ENCODE assay signal across 9 mouse cellular contexts in genomic region chr6:104028439-104029091, GRCm38 (mm10).
A peak's percentile ranks its signal among the peaks of the same experiment; 100 is the strongest.
DNase-seq lines count a peak whose midpoint lies in the region; ATAC-seq and TF ChIP-seq lines count a peak whose summit lies in the region.
"Had no signal": no experiment of that assay in that cellular context is flagged by ENCODE, and none has a peak within 500 bp of the region (broad histone marks: within the 10 kb centered on the region; RNA-seq: fewer than 3 reads in every experiment).

No protein-coding gene starts in this region.

- no peaks in the 10 kb centered on the region for H3K36me3 ChIP-seq in intestine, postnatal 0 days (ENCODE audit: control insufficient read depth, insufficient read depth)
- H3K36me3 ChIP-seq in intestine, embryonic 16.5 days (ENCODE audit: control insufficient read depth, insufficient read depth, low read length) = no peaks in the 10 kb centered on the region
- no peaks in the 10 kb centered on the region for H3K36me3 ChIP-seq in forebrain, embryonic 14.5 days (ENCODE audit: control insufficient read depth, insufficient read depth, low read length)
- no peaks in the 10 kb centered on the region for H3K36me3 ChIP-seq in kidney, embryonic 14.5 days (ENCODE audit: control insufficient read depth, insufficient read depth, low read length)
- no peaks in the 10 kb centered on the region for H3K36me3 ChIP-seq in limb, embryonic 10.5 days
- H3K36me3 ChIP-seq: embryonic facial prominence, embryonic 12.5 days had no signal

- WGBS in intestine, postnatal 0 days = 9% methylated on average over 9 of the region's 9 CpGs
- WGBS in intestine, embryonic 16.5 days = 8% methylated on average over 9 of the region's 9 CpGs
- WGBS in forebrain, embryonic 14.5 days = 7% methylated on average over 9 of the region's 9 CpGs
- 10% methylated on average over 9 of the region's 9 CpGs for WGBS in kidney, embryonic 14.5 days
- WGBS in limb, embryonic 10.5 days = 14% methylated on average over 9 of the region's 9 CpGs

- H3K4me2 ChIP-seq in intestine, postnatal 0 days (replicated peaks; ENCODE audit: low read depth) = no peak overlapping the region
- H3K4me2 ChIP-seq in intestine, embryonic 16.5 days (ENCODE audit: low read depth, low read length) = no peak overlapping the region
- no peak overlapping the region for H3K4me2 ChIP-seq in forebrain, embryonic 14.5 days (ENCODE audit: low read length)
- H3K4me2 ChIP-seq in kidney, embryonic 14.5 days (replicated peaks; ENCODE audit: low read depth, low read length) = no peak overlapping the region
- H3K4me2 ChIP-seq: embryonic facial prominence, embryonic 12.5 days had no signal

- TF ChIP-seq CTCF in intestine, postnatal 0 days (IDR thresholded peaks at IDR 0.05; ENCODE audit: low read depth) = peak; percentile 83

- H3K27ac ChIP-seq in intestine, postnatal 0 days (ENCODE audit: low read depth, low read length) = no peak overlapping the region
- H3K27ac ChIP-seq in intestine, embryonic 16.5 days (ENCODE audit: low read length) = no peak overlapping the region
- no peak overlapping the region for H3K27ac ChIP-seq in forebrain, embryonic 14.5 days (ENCODE audit: low read depth, low read length)
- H3K27ac ChIP-seq in kidney, embryonic 14.5 days (ENCODE audit: low read depth, low read length) = no peak overlapping the region
- H3K27ac ChIP-seq in limb, embryonic 10.5 days = no peak overlapping the region
- H3K27ac ChIP-seq: embryonic facial prominence, embryonic 12.5 days had no signal

- H3K27me3 ChIP-seq in intestine, postnatal 0 days (replicated peaks; ENCODE audit: control insufficient read depth, insufficient read depth, low read length) = no peaks in the 10 kb centered on the region
- no peaks in the 10 kb centered on the region for H3K27me3 ChIP-seq in intestine, embryonic 16.5 days (replicated peaks; ENCODE audit: control insufficient read depth, insufficient read depth, low read length)
- H3K27me3 ChIP-seq in forebrain, embryonic 14.5 days (replicated peaks; ENCODE audit: control insufficient read depth, insufficient read depth, low read length) = no peaks in the 10 kb centered on the region
- no peaks in the 10 kb centered on the region for H3K27me3 ChIP-seq in kidney, embryonic 14.5 days (ENCODE audit: control insufficient read depth, insufficient read depth, low read length)
- H3K27me3 ChIP-seq in limb, embryonic 10.5 days (ENCODE audit: low read depth, poor library complexity, severe bottlenecking) = no peaks in the 10 kb centered on the region
- H3K27me3 ChIP-seq: embryonic facial prominence, embryonic 12.5 days had no signal

- no peak for ATAC-seq in intestine, postnatal 0 days
- no peak for ATAC-seq in intestine, embryonic 16.5 days
- peak; percentile 73 for ATAC-seq in cerebellum, adult (ENCODE audit: insufficient number of reproducible peaks, low FRiP score, low TSS enrichment)
- peak; percentile 87 for ATAC-seq in forebrain, embryonic 14.5 days
- peak; percentile 43; the same call in 1 of the 2 replicates for ATAC-seq in kidney, embryonic 14.5 days (ENCODE audit: low FRiP score, low TSS enrichment)

- no peak overlapping the region for H3K4me3 ChIP-seq in intestine, postnatal 0 days (ENCODE audit: low read depth, low read length)
- no peak overlapping the region for H3K4me3 ChIP-seq in intestine, embryonic 16.5 days (ENCODE audit: low read length)
- H3K4me3 ChIP-seq in forebrain, embryonic 14.5 days (ENCODE audit: low read depth, low read length) = no peak overlapping the region
- no peak overlapping the region for H3K4me3 ChIP-seq in kidney, embryonic 14.5 days (ENCODE audit: low read length)
- no peak overlapping the region for H3K4me3 ChIP-seq in limb, embryonic 10.5 days
- H3K4me3 ChIP-seq: embryonic facial prominence, embryonic 12.5 days had no signal

- peak; percentile 93 for DNase-seq in forebrain, embryonic 14.5 days (ENCODE audit: low spot score)
- DNase-seq in limb, embryonic 10.5 days (ENCODE audit: low spot score) = peak; percentile 83
- DNase-seq in naive thymus-derived CD4-positive, alpha-beta T cell, adult 2 months (ENCODE audit: low read depth) = peak; percentile 1
- DNase-seq in urinary bladder, adult 18-20 months (ENCODE audit: low spot score in 2 of 2) = peak; percentile 41 to 45

- no peaks in the 10 kb centered on the region for H3K4me1 ChIP-seq in intestine, postnatal 0 days (replicated peaks; ENCODE audit: control insufficient read depth, insufficient read depth, low read length)
- H3K4me1 ChIP-seq in intestine, embryonic 16.5 days (ENCODE audit: control insufficient read depth, insufficient read depth, low read length) = no peaks in the 10 kb centered on the region
- no peaks in the 10 kb centered on the region for H3K4me1 ChIP-seq in forebrain, embryonic 14.5 days (ENCODE audit: control insufficient read depth, insufficient read depth, low read length)
- H3K4me1 ChIP-seq in kidney, embryonic 14.5 days (ENCODE audit: control insufficient read depth, insufficient read depth, low read length) = no peaks in the 10 kb centered on the region
- H3K4me1 ChIP-seq in limb, embryonic 10.5 days = no peaks in the 10 kb centered on the region
- H3K4me1 ChIP-seq: embryonic facial prominence, embryonic 12.5 days had no signal

- H3K9me3 ChIP-seq in intestine, postnatal 0 days (ENCODE audit: control insufficient read depth) = no peaks in the 10 kb centered on the region
- H3K9me3 ChIP-seq in intestine, embryonic 16.5 days (ENCODE audit: control insufficient read depth, low read length) = no peaks in the 10 kb centered on the region
- H3K9me3 ChIP-seq in forebrain, embryonic 14.5 days (replicated peaks; ENCODE audit: control insufficient read depth, low read length) = no peaks in the 10 kb centered on the region
- H3K9me3 ChIP-seq in kidney, embryonic 14.5 days (ENCODE audit: control insufficient read depth, low read length) = no peaks in the 10 kb centered on the region
- H3K9me3 ChIP-seq in limb, embryonic 10.5 days (replicated peaks) = no peaks in the 10 kb centered on the region
- H3K9me3 ChIP-seq: embryonic facial prominence, embryonic 12.5 days had no signal

- H3K9ac ChIP-seq in intestine, postnatal 0 days (ENCODE audit: low read depth, low read length) = no peak overlapping the region
- H3K9ac ChIP-seq in intestine, embryonic 16.5 days (ENCODE audit: low read depth, low read length) = no peak overlapping the region
- H3K9ac ChIP-seq in forebrain, embryonic 14.5 days (ENCODE audit: low read length) = no peak overlapping the region
- H3K9ac ChIP-seq in kidney, embryonic 14.5 days (ENCODE audit: low read depth, low read length) = no peak overlapping the region
- H3K9ac ChIP-seq: embryonic facial prominence, embryonic 12.5 days had no signal

Comparison
In these comparisons a context has a peak if more than half of its experiments do, and no peak if none do; other contexts are left out.
1. ATAC-seq: peak in cerebellum, adult (single experiment), forebrain, embryonic 14.5 days (single experiment) and kidney, embryonic 14.5 days (single experiment); none in intestine, postnatal 0 days (single experiment) and intestine, embryonic 16.5 days (single experiment).
2. DNase-seq: peak in every context shown above with its lines; median percentile 93 in forebrain, embryonic 14.5 days; 83 in limb, embryonic 10.5 days; 43 in urinary bladder, adult 18-20 months; 1 in naive thymus-derived CD4-positive, alpha-beta T cell, adult 2 months.